Mouse (Mus musculus) hindbrain, embryonic 13.5 days (tissue): ENCODE results near the gene Tgfb2. TPM values are rescaled to one million over a fixed set of nuclear protein-coding genes. Genes with fewer than 3 reads are reported as not detected.

Source experiments
- ATAC-seq: fragments of 200-750 bp; cut with Nextera tagmentation; 2 replicates; pipeline ENCODE4 v1.8.0; 2017; ENCODE audit warnings: moderate TSS enrichment; ENCODE audit not compliant: low FRiP score
- H3K27ac ChIP-seq: fragments of 300-500 bp; sonication (generic); 2 replicates; pipeline ENCODE4 v1.5.1; 2015; ENCODE audit warnings: inconsistent platforms, mild to moderate bottlenecking, moderate library complexity
- H3K27me3 ChIP-seq: fragments of 300-500 bp; sonication (generic); 2 replicates; pipeline ENCODE4 v1.6.1; 2015; ENCODE audit warnings: mild to moderate bottlenecking, inconsistent platforms
- H3K36me3 ChIP-seq: fragments of 300-500 bp; sonication (generic); 2 replicates; pipeline ENCODE4 v1.6.1; 2015; ENCODE audit warnings: mild to moderate bottlenecking, inconsistent platforms
- H3K4me1 ChIP-seq: fragments of 300-500 bp; sonication (generic); replicated peaks from 2 replicates; pipeline ENCODE4 v1.6.1; 2015; ENCODE audit warnings: inconsistent platforms
- H3K4me2 ChIP-seq: fragments of 300-500 bp; sonication (generic); 2 replicates; pipeline ENCODE4 v1.6.1; 2015; ENCODE audit warnings: inconsistent platforms, mild to moderate bottlenecking, moderate library complexity
- H3K4me3 ChIP-seq: fragments of 300-500 bp; sonication (generic); 2 replicates; pipeline ENCODE4 v1.5.1; 2015; ENCODE audit warnings: mild to moderate bottlenecking, inconsistent platforms
- H3K9ac ChIP-seq: fragments of 300-500 bp; sonication (generic); 2 replicates; pipeline ENCODE4 v1.6.1; 2015; ENCODE audit warnings: mild to moderate bottlenecking, inconsistent platforms
- H3K9me3 ChIP-seq: fragments of 300-500 bp; sonication (generic); 2 replicates; pipeline ENCODE4 v1.6.1; 2016; ENCODE audit warnings: inconsistent platforms
- WGBS: fragments of 180-500 bp; shearing (Covaris S2); methylation state at CpG from one replicate; pipeline ENCODE4 v1.1.7; 2015; 5-methylcytosine and 5-hydroxymethylcytosine counted together
- polyA plus RNA-seq: library from polyadenylated mRNA; unstranded; fragments of >200 nt; fragmentation: Nextera tagmentation; extraction: Ambion mirVana; gene quantifications from 2 replicates; pipeline ENCODE4 v1.2.1, GENCODE M21; 2015

Gene Tgfb2
- polyA plus RNA-seq, 1 experiment from 2014 or later: 20.6 TPM

- WGBS: 69% methylated on average over 2 of the region's 2 CpGs
- no peak for ATAC-seq
- Histone ChIP-seq H3K27me3 (no peaks in the 10 kb centered on the region), H3K4me2 (no peak overlapping the region), H3K27ac (no peak overlapping the region), H3K9me3 (no peaks in the 10 kb centered on the region), H3K4me1 (no peaks in the 10 kb centered on the region), H3K4me3 (no peak overlapping the region), H3K9ac (no peak overlapping the region), H3K36me3 (no peaks in the 10 kb centered on the region)
Measured at GRCm38 (mm10) chr1:186585571-186586164, 120.1 kb downstream of the Tgfb2 start.

GRCm38 (mm10) chr1:186583933-186584332 lies 121.9 kb downstream of the Tgfb2 start:
- Histone ChIP-seq H3K27ac (no peak overlapping the region), H3K9ac (no peak overlapping the region), H3K36me3 (no peaks in the 10 kb centered on the region), H3K4me3 (no peak overlapping the region), H3K27me3 (no peaks in the 10 kb centered on the region), H3K4me1 (no peaks in the 10 kb centered on the region), H3K4me2 (no peak overlapping the region), H3K9me3 (no peaks in the 10 kb centered on the region)
- no peak for ATAC-seq

DNA sequence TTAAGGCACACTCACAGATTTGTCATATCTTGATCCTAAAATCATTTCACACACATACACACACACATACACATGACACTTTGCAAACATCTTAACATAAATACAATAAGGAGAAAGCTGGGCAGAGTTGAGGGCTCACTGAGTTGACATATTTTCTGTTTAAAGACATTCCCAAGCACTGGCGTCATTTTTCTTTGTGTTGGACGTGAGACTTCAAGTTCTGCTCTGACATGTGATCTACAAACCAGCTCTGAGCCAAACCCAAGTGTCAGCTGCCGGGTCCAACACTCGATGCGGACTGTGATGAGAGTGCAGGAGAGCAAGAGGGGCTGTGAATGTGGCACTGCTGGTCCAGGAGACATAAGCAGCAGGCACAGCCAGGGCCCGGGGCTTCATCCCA lies 123.7 kb downstream of the Tgfb2 start:
- Histone ChIP-seq H3K9me3 (no peaks in the 10 kb centered on the region), H3K9ac (no peak overlapping the region), H3K36me3 (no peaks in the 10 kb centered on the region), H3K27ac (no peak overlapping the region), H3K4me3 (no peak overlapping the region), H3K27me3 (no peaks in the 10 kb centered on the region), H3K4me2 (no peak overlapping the region), H3K4me1 (no peaks in the 10 kb centered on the region)
- no peak for ATAC-seq
- WGBS: 89% methylated on average over 6 of the region's 6 CpGs

DNA sequence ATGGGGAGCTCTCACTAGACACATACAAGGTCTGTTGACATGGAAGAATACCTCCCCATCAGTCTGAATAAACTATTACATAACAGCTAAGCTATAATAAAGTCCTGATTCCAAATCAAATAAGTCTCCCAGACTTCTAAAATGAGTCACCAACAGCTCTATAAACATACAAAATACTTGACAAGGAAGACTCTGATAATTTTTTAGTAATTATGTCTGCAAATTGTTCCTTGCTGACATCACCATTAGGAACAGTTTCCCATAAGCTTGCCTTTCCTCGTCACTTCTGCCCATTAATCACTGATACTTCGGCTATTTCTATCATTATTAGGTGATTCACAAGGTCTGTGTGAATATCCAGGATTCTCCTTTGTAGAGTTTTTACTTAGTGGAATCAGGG lies 124.1 kb downstream of the Tgfb2 start:
- H3K36me3 ChIP-seq: no peaks in the 10 kb centered on the region
- H3K27ac ChIP-seq: no peak overlapping the region
- H3K9ac ChIP-seq: no peak overlapping the region
- H3K27me3 ChIP-seq: no peaks in the 10 kb centered on the region
- no peak for ATAC-seq
- H3K4me2 ChIP-seq: no peak overlapping the region
- no peak overlapping the region for H3K4me3 ChIP-seq
- 86% methylated on average over 2 of the region's 2 CpGs for WGBS
- no peaks in the 10 kb centered on the region for H3K4me1 ChIP-seq
- no peaks in the 10 kb centered on the region for H3K9me3 ChIP-seq

- Histone ChIP-seq H3K9ac (no peak overlapping the region), H3K27ac (no peak overlapping the region), H3K9me3 (no peaks in the 10 kb centered on the region), H3K27me3 (no peaks in the 10 kb centered on the region), H3K4me2 (no peak overlapping the region), H3K4me1 (no peaks in the 10 kb centered on the region), H3K4me3 (no peak overlapping the region), H3K36me3 (no peaks in the 10 kb centered on the region)
- ATAC-seq: no peak
- WGBS: 89% methylated on average over 2 of the region's 2 CpGs
Measured at GRCm38 (mm10) chr1:186581114-186581513, 124.7 kb downstream of the Tgfb2 start.

DNA sequence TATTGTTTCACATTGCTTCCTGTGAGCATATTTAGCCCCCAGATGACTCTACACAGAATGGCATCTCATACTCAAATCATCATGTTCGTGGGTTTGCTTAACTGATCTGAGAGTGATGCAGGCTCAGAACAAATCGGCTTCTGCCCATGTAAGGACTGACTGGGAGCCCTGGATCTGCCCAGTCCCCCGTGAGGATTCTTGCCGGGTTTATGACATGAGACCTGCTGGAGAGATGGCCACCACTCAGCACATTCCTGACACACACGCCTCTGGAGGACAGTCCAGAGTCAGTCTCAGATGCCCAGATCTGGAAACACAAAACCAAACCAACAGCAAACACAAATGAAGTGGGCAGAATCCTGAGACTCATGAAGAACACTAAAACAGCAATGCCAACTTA lies 128.5 kb downstream of the Tgfb2 start:
- no peak for ATAC-seq
- 89% methylated on average over 5 of the region's 5 CpGs for WGBS
- H3K4me2 ChIP-seq: no peak overlapping the region

GRCm38 (mm10) chr1:186575629-186576028 lies 130.2 kb downstream of the Tgfb2 start:
- Histone ChIP-seq H3K9ac (no peak overlapping the region), H3K4me2 (no peak overlapping the region), H3K27ac (no peak overlapping the region), H3K27me3 (no peaks in the 10 kb centered on the region), H3K36me3 (no peaks in the 10 kb centered on the region), H3K9me3 (no peaks in the 10 kb centered on the region), H3K4me1 (no peaks in the 10 kb centered on the region), H3K4me3 (no peak overlapping the region)
- ATAC-seq: no peak
- 64% methylated on average over 9 of the region's 9 CpGs for WGBS

More for the DNA sequence above, 128.5 kb downstream of the Tgfb2 start:
- no peaks in the 10 kb centered on the region for H3K9me3 ChIP-seq
- H3K9ac ChIP-seq: no peak overlapping the region
- no peak overlapping the region for H3K4me3 ChIP-seq
- no peaks in the 10 kb centered on the region for H3K36me3 ChIP-seq
- no peaks in the 10 kb centered on the region for H3K27me3 ChIP-seq
- H3K27ac ChIP-seq: no peak overlapping the region
- no peaks in the 10 kb centered on the region for H3K4me1 ChIP-seq

GRCm38 (mm10) chr1:186575074-186575473 lies 130.7 kb downstream of the Tgfb2 start:
- Histone ChIP-seq H3K4me3 (no peak overlapping the region), H3K36me3 (no peaks in the 10 kb centered on the region), H3K4me1 (no peaks in the 10 kb centered on the region), H3K4me2 (no peak overlapping the region), H3K27me3 (no peaks in the 10 kb centered on the region), H3K27ac (no peak overlapping the region), H3K9me3 (no peaks in the 10 kb centered on the region), H3K9ac (no peak overlapping the region)
- ATAC-seq: no peak
- 93% methylated on average over 7 of the region's 7 CpGs for WGBS

Other genes starting within 250 kb of the Tgfb2 start
- gene Rrp15, start 43.4 kb upstream of the Tgfb2 start, polyA plus RNA-seq: 31.8 and 34.9 TPM in 2 replicates